Mouse (Mus musculus) activated CD4-positive, CD25-positive, alpha-beta regulatory T cell, adult 4 months (primary cell): Measurements from ENCODE around the gene Ptk7. TPM values are rescaled to one million over a fixed set of nuclear protein-coding genes. Genes with fewer than 3 reads are reported as not detected.

Experiments
- ATAC-seq: one replicate; pipeline ENCODE4 v1.8.0; 2017
- polyA plus RNA-seq, 2 experiments: library from polyadenylated mRNA; unstranded; fragments of 100-300 nt; shearing (Covaris generic); gene quantifications; one replicate each; pipeline ENCODE4 v1.2.1; 2017

Gene Ptk7
- polyA plus RNA-seq, 2 experiments from 2014 or later: 0.22 TPM; not detected in 1

DNA sequence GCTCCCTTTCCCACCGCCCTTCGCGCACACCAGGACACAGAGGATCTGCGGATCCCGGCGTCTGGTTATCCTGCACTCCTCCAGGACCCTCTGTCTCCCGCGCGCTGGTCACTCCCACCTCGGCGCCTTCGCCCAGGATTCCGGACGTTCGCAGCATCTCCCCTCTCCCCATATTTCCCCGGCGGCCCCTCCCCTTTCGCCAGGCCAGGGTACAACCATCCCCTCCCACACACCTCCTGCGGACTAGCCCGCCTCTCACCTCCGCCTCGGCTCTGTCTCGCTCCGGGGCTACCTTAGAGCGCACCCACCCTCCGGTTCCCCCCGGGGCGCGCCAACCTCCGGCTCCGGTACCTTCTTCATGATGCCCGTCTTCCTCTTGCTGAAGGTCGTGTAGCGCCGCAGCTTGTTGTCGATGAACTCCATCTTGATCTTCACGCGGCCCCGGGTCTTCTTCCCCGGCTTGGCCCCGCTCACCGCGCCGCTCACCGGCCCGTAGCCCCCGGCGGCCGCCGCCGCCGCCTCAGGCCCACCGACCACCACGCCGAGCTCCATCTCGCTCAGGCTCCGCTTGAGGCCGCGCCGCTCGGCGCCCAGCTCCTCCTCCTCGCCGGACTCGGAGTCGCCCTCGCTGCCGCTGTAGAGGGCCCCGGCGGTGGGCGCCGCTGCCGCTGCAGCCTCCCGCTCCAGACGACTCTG is 74.2 kb downstream of the Ptk7 start:
- no peak for ATAC-seq

DNA sequence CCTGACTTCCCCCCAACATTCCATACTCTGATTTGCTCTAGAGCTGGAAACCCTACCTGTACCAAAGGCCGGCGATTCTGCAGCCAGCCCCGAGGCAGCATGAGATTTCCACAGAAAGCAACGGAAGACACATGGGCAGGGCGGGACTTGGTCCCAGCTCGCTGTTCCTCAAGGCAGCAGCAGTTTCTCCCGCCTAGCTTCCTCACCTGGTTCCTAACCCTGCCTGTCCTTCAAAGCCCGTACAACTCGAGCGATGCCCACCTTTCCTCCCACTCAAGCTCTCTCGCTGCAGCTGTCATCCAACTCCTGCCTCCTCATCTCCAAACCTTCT is 74.7 kb downstream of the Ptk7 start:
- no peak for ATAC-seq

DNA sequence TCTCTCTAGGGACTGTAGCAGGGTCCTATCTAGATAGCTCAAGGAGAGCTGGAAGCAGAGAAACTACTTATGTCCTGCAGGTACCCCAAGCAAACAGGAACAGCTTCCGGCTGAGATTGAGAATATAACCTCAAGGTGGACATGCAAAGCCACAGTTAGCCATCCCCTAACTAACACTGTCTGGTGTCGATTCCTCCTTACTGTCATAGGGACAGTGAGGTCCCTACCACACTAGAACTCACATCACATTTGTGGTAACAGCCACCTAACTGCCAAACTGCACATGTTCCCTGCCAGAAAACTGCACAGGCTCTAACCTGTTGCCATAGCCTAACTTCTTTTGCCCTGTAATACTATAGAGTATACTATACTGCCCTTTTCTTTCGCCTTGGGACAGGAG is 75.4 kb downstream of the Ptk7 start:
- no peak for ATAC-seq

DNA sequence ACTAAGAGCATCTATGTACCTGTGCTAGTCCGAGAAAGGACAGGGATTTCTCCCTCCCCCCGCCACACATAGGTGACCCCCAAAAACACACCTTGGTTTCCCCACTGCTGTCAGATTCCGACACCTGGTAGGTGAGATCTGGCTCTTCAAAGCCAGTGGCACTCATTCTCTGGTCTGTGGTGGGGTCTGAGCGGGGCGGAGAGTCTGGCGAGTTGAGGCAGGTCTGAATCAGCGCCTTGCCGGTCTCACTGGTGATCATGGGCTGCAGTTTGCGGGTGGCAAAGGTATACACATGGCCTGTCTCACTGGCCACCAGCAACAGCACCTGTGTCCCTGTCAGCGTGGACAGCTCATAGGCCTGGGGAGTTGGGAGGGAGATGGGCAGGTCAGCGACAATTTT is 75.8 kb downstream of the Ptk7 start:
- no peak for ATAC-seq

DNA sequence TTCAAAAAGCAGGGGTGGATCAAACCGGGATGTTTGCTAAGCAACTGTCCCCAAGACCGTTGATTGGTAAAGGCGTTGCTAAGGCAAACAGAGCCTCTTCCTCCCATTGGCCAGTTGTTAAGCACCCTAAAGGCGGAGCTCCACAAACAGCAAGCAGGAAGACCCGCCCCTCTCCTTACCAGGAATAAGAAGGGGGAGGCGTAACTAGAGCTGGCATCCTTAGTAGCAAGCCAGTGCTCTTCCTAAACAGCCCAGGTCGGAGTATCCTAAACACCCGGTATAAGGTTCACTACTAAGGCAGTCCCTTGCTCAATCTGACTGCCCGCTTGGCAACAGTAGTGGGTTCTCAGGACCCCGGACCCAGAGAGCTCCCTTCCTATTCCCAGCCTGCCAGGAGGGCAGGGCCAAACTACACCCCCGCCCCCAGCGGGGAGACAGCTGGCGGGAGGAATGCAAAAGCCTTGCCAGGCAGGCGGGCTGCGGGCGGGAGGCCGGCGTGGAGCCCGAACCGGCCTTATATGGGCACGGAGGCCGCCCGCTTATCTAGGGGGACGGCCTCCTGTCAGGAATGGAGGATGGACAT is 76.4 kb downstream of the Ptk7 start:
- peak; percentile 22 for ATAC-seq

DNA sequence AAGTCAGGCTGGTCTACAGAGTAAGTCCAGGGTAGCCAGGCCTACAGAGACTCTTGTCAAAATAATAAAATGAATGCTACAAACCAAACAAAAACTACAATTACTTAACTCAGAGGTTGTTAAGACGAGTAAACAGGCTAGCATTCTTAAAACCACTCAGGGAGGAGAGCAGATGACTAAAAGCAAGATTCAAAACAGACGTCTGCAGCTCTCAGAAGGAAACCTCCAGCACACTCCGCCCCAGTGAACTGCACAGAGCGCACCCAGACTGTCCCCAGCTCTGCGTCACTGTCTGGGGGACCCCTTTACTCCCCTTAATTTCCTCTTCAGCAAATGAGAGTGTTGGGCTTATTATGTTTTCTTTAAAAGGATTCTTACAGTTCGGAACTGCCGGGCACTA is 77.2 kb downstream of the Ptk7 start:
- no peak for ATAC-seq

DNA sequence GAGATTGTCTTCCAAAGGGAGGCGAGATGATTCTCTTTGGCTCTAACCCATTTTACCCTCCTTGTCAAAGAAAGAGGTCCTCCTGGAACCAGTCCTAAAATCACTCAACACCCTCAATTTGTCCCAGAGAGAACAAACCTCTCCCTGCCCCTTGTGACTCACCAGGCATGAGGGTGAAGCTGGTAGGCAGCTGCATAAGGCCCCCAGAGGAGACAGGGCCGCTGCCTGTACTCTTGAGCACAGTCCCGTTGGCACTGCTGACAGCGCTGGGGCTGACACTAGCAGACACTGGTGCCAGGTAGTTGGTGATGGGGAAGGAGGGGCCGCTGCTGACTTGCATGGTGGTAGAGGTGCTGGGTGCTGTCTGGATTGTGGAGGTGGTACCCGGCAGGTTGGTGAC is 77.9 kb downstream of the Ptk7 start:
- no peak for ATAC-seq

DNA sequence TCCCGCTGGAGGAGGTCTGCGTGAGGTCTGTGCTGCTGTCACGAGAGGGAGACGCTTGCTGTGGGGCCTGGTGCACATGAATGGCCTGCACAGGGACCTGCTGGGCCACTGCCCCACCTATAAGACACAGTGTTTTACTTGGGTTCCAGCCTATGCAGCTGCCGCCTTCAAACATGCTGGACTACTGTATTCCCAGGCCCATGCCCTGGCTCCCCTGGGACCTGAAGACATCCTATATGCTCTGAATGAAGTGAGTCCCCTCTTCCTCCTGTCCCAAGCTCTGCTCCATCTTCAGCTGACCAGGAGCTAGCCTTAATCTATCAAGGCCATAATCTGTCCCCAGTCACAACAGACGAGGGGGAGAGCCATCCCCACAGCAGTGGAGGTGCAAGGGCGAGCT is 78.4 kb downstream of the Ptk7 start:
- no peak for ATAC-seq

DNA sequence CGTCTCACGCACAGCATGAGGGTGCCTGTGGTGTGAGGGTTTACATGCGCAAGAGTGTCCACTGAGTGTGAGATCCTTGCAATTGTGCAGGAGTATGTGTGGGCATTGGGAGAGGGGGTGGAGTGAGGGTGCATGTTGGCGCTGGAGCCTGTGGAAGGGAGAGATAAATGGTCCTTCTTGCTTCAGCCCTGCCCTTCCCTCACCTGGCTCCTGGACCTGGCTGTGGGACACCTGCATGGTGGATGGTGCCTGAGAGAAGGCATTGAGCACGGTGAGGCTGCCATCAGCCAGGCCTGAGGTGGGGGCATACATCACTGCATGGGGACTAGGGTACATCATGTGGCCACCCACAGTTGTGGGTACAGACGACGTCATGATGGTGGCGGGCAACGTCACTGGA is 79.7 kb downstream of the Ptk7 start:
- no peak for ATAC-seq

DNA sequence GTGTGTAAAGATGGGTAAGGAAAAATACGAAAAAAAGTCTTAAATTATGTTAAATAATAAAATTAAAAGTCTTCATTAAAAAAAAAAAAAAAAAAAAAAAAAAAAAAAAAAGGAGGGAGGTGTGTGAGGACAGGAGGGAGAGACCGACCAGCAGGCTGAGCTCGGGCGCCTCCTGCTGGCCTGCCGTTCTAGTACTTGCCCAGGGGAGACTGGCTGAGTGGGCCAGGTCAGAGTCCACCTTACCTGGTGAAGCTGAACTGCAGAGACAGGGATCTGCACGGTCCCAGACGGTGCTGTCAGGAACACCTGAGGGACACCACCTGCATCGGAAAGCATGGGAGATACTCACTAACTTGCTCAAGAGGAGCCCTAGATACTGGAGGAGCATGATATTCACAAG is 80.1 kb downstream of the Ptk7 start:
- ATAC-seq: peak; percentile 30

DNA sequence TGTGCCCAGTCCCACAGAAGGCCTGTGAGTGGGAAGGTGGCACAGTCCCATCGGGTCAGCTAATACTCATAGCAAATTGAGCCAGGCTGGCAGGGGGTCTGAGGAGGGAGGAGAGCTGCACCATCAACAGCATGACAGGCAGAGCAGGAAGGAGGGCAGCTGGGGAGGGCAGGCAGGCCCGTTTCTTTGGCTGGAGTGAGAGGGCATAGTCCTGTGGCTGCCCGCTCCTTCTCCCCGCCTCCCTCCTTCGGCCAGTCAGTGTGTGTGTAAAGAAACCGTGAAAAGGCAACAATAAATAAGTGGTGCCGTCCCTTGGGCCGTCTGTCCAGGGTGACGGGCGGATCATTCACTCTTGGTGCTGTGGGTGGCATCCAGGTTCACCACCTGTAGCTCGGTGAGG is 80.6 kb downstream of the Ptk7 start:
- ATAC-seq: no peak

DNA sequence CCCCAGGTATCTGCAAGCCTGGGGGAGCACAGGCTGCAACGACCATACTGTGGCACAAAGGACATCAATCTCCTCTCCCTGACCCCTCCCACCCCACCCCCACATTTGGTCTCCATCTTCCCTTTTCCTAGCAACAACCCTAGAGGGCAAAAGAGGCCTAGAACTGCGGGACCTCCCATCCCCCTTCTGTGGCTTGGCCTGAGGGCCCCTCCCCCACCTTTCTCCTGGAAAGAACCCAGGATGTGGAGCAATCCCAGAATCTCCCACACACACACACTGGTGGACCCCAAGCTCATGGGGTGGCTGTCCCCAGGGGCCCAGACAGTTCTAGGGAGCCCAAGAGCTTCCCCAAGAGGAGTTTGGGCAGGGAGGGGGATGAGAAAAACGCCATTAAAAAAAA is 81.4 kb downstream of the Ptk7 start:
- no peak for ATAC-seq

DNA sequence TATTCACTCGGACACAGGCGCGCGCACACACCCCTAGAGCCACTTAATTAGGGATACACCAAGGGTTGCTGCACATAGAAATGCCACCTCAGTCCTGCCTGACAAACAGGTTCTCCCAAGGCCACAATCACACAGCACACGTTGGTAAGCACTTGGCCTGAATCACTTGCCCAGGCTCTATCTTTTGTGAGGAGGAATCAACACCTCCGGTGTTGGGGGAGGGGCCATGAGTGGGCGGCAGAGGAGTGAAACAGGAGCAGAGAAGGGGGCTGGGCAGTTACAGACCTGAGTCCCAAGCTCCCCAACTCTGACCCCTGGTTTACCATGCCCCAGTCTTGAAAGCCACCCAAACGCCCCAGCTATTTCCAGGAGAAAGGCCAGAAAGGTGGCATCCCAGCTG is 82.3 kb downstream of the Ptk7 start:
- ATAC-seq: no peak

DNA sequence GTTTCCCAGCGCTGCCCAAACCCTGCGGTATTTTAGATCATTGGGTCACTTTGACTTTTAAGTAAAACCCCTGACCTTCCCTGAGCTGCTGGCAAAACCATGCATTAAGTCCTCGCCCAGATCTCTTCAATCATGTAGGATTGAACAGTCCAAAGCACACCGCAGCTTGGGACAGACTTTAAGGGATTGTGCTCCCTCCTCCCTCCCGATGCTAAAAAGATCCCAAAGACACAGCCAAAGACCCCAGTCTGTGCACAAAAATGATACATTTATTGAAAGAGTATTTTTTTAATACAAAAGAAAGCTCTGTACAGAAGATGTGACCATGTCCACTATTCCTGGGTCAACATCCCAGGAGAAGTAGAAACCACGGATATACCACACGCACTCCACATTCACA is 82.7 kb downstream of the Ptk7 start:
- ATAC-seq: no peak

DNA sequence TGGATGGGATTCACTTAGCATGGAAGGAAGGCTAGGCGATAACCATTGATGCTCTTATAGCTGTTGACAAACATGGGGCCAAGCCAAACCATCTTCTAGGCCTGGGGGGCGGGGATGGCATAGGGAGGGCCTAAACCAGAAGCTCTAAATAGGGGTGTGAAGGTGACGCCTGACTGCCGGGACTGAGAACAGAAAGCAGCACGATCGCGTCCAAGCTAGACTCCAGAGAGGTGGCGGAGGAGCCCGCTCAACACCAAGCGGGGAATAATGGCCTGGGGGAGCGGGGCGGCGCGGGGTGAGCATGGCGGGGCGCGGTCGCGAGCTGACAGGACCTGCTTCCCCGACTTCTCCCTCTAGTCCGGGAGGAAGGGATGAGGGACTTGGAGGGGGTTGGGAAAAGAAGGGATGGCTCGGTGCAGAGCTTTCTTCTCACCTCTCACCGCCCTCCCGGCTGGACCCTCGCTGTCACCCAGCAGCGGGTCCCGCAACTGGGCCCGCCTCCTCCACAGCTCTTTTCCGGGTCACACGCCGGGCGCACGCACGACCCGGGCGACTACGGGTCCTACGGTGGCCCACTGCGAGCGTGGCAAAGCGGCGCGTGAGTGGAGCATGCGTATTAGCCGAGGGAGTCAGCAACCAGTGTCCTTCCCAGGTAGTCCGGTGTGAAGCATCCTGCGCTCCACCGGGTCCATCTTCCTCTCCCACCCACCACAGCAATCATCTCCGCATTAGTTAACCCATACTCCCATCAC is 83.3 kb downstream of the Ptk7 start, which contains the start of gene Cul9:
TSS of gene Cul9 (minus strand) at position 576 of the 752 bp plus-strand sequence.
- peak; percentile 36 for ATAC-seq

DNA sequence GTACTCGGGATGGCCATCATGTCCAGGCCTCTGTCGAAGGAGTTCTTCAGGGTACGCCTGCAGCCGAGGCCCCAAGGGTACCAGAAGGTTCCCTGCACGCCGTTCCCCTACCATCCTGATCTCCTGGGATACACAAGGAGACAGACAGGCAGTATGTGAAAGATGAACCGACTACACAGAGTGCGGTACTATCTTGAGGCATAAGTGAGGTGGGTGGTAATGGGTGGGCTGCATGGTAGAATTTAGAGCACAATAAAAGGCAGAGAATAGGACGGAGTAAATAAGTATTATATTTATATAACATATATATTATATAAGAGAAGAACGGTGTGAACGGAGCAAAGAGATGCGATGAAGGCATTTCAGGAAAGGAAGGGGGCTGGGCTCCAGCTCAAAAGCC is 85.6 kb downstream of the Ptk7 start:
- ATAC-seq: no peak

DNA sequence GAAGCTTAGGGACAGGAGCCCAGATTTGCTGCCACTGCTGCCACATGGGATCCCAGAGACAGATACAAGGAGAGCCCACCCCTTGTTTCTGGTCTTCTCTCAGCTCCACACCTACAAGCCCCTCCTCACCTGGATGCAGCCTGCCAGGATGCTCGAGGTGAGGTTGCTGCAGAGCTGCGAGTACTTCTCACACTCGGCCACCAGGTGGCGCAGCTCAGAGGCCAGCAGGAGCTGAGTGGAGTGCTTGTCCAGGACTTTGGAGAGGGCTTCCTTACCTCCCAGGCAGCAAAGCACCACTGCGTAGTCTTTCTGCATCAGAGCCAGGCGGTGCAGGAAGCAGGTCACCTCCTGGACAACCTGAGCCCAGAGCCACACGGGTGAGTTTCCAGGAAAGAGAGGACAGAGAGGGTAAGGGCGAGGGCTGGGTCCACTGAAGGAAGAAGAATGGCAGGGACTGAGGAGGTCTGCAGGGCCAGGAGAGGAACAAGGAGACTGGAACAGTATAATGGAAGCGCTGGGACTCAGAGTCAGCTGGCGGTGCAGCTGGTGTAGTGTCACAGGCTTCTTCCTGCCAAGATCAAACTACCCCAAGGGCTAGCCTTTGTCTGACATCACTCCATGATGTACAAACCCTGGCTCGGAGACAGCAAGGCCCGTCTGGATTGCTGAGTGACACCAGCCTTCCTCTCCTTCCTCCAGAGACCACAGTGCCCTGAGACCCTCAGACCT is 103.6 kb downstream of the Ptk7 start:
- ATAC-seq: no peak

DNA sequence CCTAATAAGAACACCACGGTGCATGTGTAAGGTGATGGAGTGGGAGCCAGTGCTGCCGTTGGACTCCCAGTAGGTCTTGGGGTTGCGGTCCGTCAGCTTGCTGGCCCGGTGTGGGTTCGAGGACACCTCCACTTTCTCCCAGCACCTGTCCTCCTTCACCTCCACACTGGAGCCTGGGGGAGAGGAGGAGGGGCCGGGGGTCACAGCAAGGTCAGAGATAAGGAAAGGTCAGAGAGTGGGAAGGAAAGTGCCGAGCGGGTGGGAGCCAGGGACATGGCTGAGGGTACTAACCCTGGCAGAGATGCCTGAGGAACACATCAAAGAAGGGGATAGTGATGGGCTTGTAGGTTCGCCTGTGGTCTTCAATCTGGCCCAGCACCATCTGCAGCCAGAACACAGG is 104.2 kb downstream of the Ptk7 start:
- ATAC-seq: no peak

DNA sequence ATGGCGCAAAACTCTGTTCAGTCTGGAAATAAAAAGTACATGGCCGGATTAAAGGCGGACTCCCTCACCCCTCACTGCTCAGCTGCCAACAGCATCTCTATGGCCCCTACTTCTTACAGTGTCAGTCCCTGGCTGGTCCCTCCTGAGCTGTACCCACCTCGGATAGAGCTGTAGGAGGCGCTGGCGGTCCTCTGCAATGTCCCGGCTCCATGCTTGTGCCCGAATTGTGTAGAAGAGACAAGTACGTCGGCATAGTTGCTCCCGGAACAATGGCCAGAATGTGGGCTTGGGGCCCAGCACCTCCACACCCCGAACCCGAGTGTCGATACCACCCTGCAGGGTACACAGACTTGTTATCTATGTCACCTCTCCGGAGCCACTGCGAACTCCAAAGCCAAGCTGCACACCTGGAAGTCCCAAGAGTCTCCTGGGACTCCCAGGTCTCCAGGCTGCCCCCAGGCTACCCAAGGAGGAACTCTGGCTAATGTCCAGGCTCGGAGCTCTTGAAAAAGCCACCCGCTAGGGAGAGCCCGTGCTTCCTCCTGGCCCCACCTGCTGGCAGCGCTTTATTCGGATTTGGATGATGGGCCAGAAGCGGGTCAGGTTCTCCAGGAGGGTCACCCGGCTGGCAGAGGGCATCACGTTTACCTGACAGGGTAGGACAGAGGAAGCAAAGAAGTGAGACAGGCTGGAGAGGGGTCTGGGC is 107.2 kb downstream of the Ptk7 start:
- ATAC-seq: no peak

DNA sequence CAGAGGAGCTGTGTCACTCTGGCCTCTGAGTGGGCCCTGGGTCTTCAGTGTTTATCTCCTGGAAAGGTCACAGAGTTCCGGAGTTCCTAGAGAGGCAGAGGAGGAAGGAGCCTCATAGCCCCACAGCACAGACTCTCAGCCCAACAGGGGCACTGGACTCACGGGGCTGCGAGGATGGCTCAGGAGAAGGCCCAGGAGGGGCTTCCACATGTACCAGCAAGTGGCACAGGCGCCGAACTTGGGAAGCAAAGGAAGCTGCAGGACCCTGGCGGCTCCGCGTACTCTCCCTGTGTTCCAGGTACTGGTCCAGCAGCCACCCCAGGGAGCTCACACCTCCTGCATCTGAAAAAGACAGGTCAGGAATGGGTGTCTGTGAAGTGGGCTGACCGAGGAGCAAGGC is 108.1 kb downstream of the Ptk7 start:
- no peak for ATAC-seq

DNA sequence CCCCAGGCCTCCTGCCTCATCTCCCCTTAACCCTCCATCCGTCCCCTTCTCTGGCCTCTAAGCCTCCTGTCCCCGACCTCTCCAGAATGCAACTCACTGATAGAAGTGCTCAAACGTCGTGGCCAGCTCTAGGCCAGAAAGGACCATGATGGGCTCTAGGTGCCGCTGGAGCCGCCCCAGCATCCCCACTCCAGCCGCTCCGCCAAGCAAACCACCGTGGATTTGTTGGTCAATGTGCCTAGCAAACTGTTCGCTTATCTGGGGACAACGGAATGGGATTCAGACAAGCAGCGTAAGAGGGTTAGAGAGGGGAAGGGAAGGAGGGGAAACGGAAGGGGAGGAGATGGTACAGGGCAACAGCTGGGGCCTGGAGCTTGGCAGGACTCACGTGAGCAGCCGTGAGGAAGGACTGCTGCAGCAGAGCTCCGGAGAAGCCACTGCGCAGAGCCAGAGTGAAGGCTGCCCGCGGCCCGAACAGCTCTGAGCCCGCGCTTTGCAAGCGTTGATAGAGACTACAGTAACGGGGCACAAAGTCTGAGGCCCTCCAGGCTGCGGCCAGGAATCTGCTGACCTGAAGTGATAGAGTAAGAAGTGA is 108.8 kb downstream of the Ptk7 start:
- ATAC-seq: no peak

DNA sequence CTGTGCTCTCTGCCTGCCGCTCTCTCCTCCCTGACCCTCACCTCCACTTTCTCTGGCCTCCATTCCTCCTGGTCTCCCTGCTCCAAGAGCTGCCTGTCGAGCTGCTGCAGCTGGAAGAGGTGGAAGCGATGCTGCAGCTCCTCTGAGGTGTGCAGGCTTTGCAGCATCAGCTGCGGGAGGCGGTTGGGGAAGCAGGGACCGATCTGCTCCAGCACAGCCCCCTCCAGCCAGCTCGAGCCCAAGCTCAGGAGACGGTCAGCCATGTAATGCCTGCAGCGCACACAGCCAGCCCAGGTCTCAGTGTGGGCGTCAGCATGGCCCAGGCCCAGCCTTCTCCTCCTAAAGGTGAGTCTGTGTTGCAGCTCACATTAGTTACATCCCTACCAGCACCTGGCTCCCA is 109.3 kb downstream of the Ptk7 start:
- no peak for ATAC-seq
